Mouse (Mus musculus): Measurements from ENCODE around the gene Prss12.
"Not testable (repeated sequence)": the region's sequence is repeated elsewhere in the genome, so short reads cannot be mapped to it uniquely, and the experiment has no call there.

Prss12 gene

GRCm38 (mm10) chr3:123481266-123481665 lies 34.6 kb downstream of the Prss12 start:
- no peak for DNase-seq

- DNase-seq: no peak
These were observed 45.1 kb downstream of the Prss12 start for GRCm38 (mm10) chr3:123491814-123492213.

- DNase-seq: no peak
These were observed 46.5 kb downstream of the Prss12 start for GRCm38 (mm10) chr3:123493163-123493562.

GRCm38 (mm10) chr3:123495088-123495487 lies 48.4 kb downstream of the Prss12 start:
- no peak for DNase-seq

GRCm38 (mm10) chr3:123498787-123499186 lies 52.1 kb downstream of the Prss12 start:
- no peak for DNase-seq

GRCm38 (mm10) chr3:123501798-123502197 lies 55.1 kb downstream of the Prss12 start:
- not testable (repeated sequence) for DNase-seq

GRCm38 (mm10) chr3:123503943-123504342 lies 57.2 kb downstream of the Prss12 start:
- peak; percentile 34 for DNase-seq

GRCm38 (mm10) chr3:123504783-123505182 lies 58.1 kb downstream of the Prss12 start:
- DNase-seq: no peak

- DNase-seq: no peak
These were observed 59.3 kb downstream of the Prss12 start for GRCm38 (mm10) chr3:123505778-123506667.

- no peak for DNase-seq
These were observed 60.3 kb downstream of the Prss12 start for GRCm38 (mm10) chr3:123506699-123507662.

- DNase-seq: no peak
These were observed 60.9 kb downstream of the Prss12 start for GRCm38 (mm10) chr3:123507663-123508055.

- peak; percentile 98 for DNase-seq
These were observed 61.5 kb downstream of the Prss12 start for GRCm38 (mm10) chr3:123508056-123508674.

GRCm38 (mm10) chr3:123508675-123509376 lies 62.1 kb downstream of the Prss12 start:
- DNase-seq: no peak

GRCm38 (mm10) chr3:123511818-123512217 lies 65.1 kb downstream of the Prss12 start:
- no peak for DNase-seq

- no peak for DNase-seq
These were observed 68.2 kb downstream of the Prss12 start for GRCm38 (mm10) chr3:123514886-123515285.

- no peak for DNase-seq
These were observed 69.1 kb downstream of the Prss12 start for GRCm38 (mm10) chr3:123515600-123516359.

- DNase-seq: no peak
These were observed 70.1 kb downstream of the Prss12 start for GRCm38 (mm10) chr3:123516784-123517183.

- DNase-seq: no peak
These were observed 79.8 kb downstream of the Prss12 start for GRCm38 (mm10) chr3:123526313-123527067.

- no peak for DNase-seq
These were observed 81.2 kb downstream of the Prss12 start for GRCm38 (mm10) chr3:123527806-123528507.

- DNase-seq: no peak
These were observed 84.4 kb downstream of the Prss12 start for GRCm38 (mm10) chr3:123531124-123531523.
